Comparison of ENCODE assay signal across 21 mouse cellular contexts in genomic region chr11:74487952-74488351, GRCm38 (mm10).
A peak's percentile ranks its signal among the peaks of the same experiment; 100 is the strongest.
DNase-seq lines count a peak whose midpoint lies in the region; ATAC-seq lines count a peak whose summit lies in the region.
"Had no signal": no experiment of that assay in that cellular context is flagged by ENCODE, and none has a peak within 500 bp of the region (broad histone marks: within the 10 kb centered on the region; RNA-seq: fewer than 3 reads in every experiment).

No protein-coding gene starts in this region.

- intact Hi-C loops in heart, postnatal 14 days (cut with DNase I), result no loop called here

- no peaks in the 10 kb centered on the region for H3K36me3 ChIP-seq in heart, embryonic 11.5 days (ENCODE audit: control insufficient read depth, insufficient read depth, low read length)
- no peaks in the 10 kb centered on the region for H3K36me3 ChIP-seq in stomach, embryonic 16.5 days (ENCODE audit: control insufficient read depth, insufficient read depth, low read length)
- H3K36me3 ChIP-seq: embryonic facial prominence, embryonic 12.5 days; liver, embryonic 15.5 days had no signal

- H3K9me3 ChIP-seq in heart, embryonic 11.5 days (replicated peaks; ENCODE audit: control insufficient read depth, low read length), result no peaks in the 10 kb centered on the region
- no peaks in the 10 kb centered on the region for H3K9me3 ChIP-seq in stomach, embryonic 16.5 days (replicated peaks; ENCODE audit: control insufficient read depth, low read length)
- H3K9me3 ChIP-seq: embryonic facial prominence, embryonic 12.5 days; liver, embryonic 15.5 days had no signal

- no peak for DNase-seq in heart, postnatal 14 days
- DNase-seq in kidney, adult 18-20 months, result peak; percentile 39
- peak; percentile 22 for DNase-seq in kidney, postnatal 10 days
- DNase-seq in MN1 (ENCODE audit: low spot score), result no peak
- no peak for DNase-seq in gastrocnemius, postnatal 4 days (ENCODE audit: low spot score in 2 of 2)
- no peak for DNase-seq in layer of hippocampus, postnatal 36 days
- DNase-seq: adrenal gland, postnatal 25 days; cerebellum, adult 11 months; cerebellum, postnatal 10 days; heart, postnatal 10 days; retina, postnatal 1 day; right cerebral cortex, postnatal 4 days; thymus, postnatal 4 days had no signal

- no peak overlapping the region for H3K4me2 ChIP-seq in heart, embryonic 11.5 days
- 0 out of 2 replicates have a peak overlapping the region, but pooled peaks have one; percentile 8 for H3K4me2 ChIP-seq in stomach, embryonic 16.5 days (ENCODE audit: low read depth, low read length)
- H3K4me2 ChIP-seq: embryonic facial prominence, embryonic 12.5 days; hindbrain, embryonic 14.5 days; liver, embryonic 15.5 days; midbrain, embryonic 11.5 days had no signal

- no peak for ATAC-seq in heart, embryonic 11.5 days (replicated peaks; ENCODE audit: insufficient number of reproducible peaks, low FRiP score, low TSS enrichment)
- ATAC-seq in stomach, embryonic 16.5 days (ENCODE audit: insufficient read depth, low FRiP score), result peak; percentile 86
- ATAC-seq: CD4-positive, CD25-positive, alpha-beta regulatory T cell, adult 4 months; forebrain, embryonic 14.5 days had no signal

- H3K4me3 ChIP-seq in heart, embryonic 11.5 days (ENCODE audit: low read depth, low read length), result no peak overlapping the region
- H3K4me3 ChIP-seq in stomach, embryonic 16.5 days (replicated peaks; ENCODE audit: low read length), result no peak overlapping the region
- H3K4me3 ChIP-seq: embryonic facial prominence, embryonic 12.5 days; liver, embryonic 15.5 days had no signal

- no peak overlapping the region for H3K9ac ChIP-seq in heart, embryonic 11.5 days (ENCODE audit: low read depth, low read length)
- H3K9ac ChIP-seq in stomach, embryonic 16.5 days (ENCODE audit: low read length), result no peak overlapping the region
- H3K9ac ChIP-seq: embryonic facial prominence, embryonic 12.5 days; hindbrain, embryonic 14.5 days; liver, embryonic 15.5 days had no signal

- WGBS in heart, embryonic 11.5 days (ENCODE audit: insufficient replicate concordance), result 27% methylated on average over 3 of the region's 3 CpGs
- WGBS in stomach, embryonic 16.5 days, result 32% methylated on average over 3 of the region's 3 CpGs

- peaks cover 16% of the 10 kb centered on the region for H3K4me1 ChIP-seq in heart, embryonic 11.5 days (ENCODE audit: control insufficient read depth, insufficient read depth, low read length)
- peaks cover 6% of the 10 kb centered on the region; the same call in 1 of the 2 replicates for H3K4me1 ChIP-seq in stomach, embryonic 16.5 days (ENCODE audit: control insufficient read depth, insufficient read depth, low read length)
- H3K4me1 ChIP-seq: embryonic facial prominence, embryonic 12.5 days had no signal

- no peaks in the 10 kb centered on the region for H3K27me3 ChIP-seq in heart, embryonic 11.5 days (ENCODE audit: control insufficient read depth, insufficient read depth, low read length)
- H3K27me3 ChIP-seq in stomach, embryonic 16.5 days (ENCODE audit: control insufficient read depth, insufficient read depth, low read length), result no peaks in the 10 kb centered on the region
- H3K27me3 ChIP-seq: embryonic facial prominence, embryonic 12.5 days; liver, embryonic 15.5 days had no signal

- H3K27ac ChIP-seq in heart, embryonic 11.5 days (ENCODE audit: low read depth, low read length), result peak overlapping the region; percentile 4; the same call in 1 of the 2 replicates
- H3K27ac ChIP-seq in stomach, embryonic 16.5 days (ENCODE audit: low read length), result peak overlapping the region; percentile 65
- H3K27ac ChIP-seq: embryonic facial prominence, embryonic 12.5 days; hindbrain, embryonic 14.5 days; liver, embryonic 15.5 days had no signal

Comparison
In these comparisons a context has a peak if more than half of its experiments do, and no peak if none do; other contexts are left out.
1. DNase-seq: peak in kidney, adult 18-20 months (single experiment) and kidney, postnatal 10 days (single experiment); none in heart, postnatal 14 days (0 of 2), MN1 (single experiment), gastrocnemius, postnatal 4 days (0 of 2) and layer of hippocampus, postnatal 36 days (0 of 2).